In genomic region chr2:60639617-60640341, GRCm38 (mm10) we compare ENCODE assay signal across 16 mouse cellular contexts.
DNase-seq lines count a peak whose midpoint lies in the region; ATAC-seq and TF ChIP-seq lines count a peak whose summit lies in the region.
"Had no signal": no experiment of that assay in that cellular context is flagged by ENCODE, and none has a peak within 500 bp of the region (broad histone marks: within the 10 kb centered on the region; RNA-seq: fewer than 3 reads in every experiment).

No protein-coding gene starts in this region.

- ATAC-seq in heart, embryonic 12.5 days (ENCODE audit: insufficient number of reproducible peaks, low FRiP score) = no peak
- ATAC-seq in heart, embryonic 16.5 days (replicated peaks; ENCODE audit: extremely low read depth, insufficient read depth, low FRiP score) = no peak
- ATAC-seq: midbrain, embryonic 13.5 days had no signal

- no peak for TF ChIP-seq CTCF in layer of hippocampus, adult 2 months (conservative IDR thresholded peaks at IDR 0.05)

- DNase-seq in heart, postnatal 14 days = no peak
- peak; percentile 32 for DNase-seq in urinary bladder, postnatal 14 days (ENCODE audit: low spot score)
- DNase-seq in urinary bladder, adult 2 months (ENCODE audit: low spot score) = no peak
- no peak for DNase-seq in layer of hippocampus, adult 2 months (ENCODE audit: low spot score in 2 of 2)
- DNase-seq in retina, postnatal 1 day = no peak
- DNase-seq: cerebellum, postnatal 25 days; gastrocnemius, postnatal 14 days; kidney, adult 9 months; kidney, postnatal 36 days; thymus, adult 18-20 months had no signal

- no peaks in the 10 kb centered on the region for H3K36me3 ChIP-seq in heart, embryonic 12.5 days
- no peaks in the 10 kb centered on the region for H3K36me3 ChIP-seq in heart, embryonic 16.5 days (ENCODE audit: control insufficient read depth, insufficient read depth)
- H3K36me3 ChIP-seq: forebrain, embryonic 12.5 days; limb, embryonic 13.5 days; midbrain, embryonic 13.5 days had no signal

- no peak overlapping the region for H3K9ac ChIP-seq in heart, embryonic 12.5 days
- no peak overlapping the region for H3K9ac ChIP-seq in heart, embryonic 16.5 days (ENCODE audit: low read length)
- H3K9ac ChIP-seq: forebrain, embryonic 12.5 days; limb, embryonic 13.5 days; liver, embryonic 14.5 days; midbrain, embryonic 13.5 days had no signal

- no peaks in the 10 kb centered on the region for H3K9me3 ChIP-seq in heart, embryonic 12.5 days (replicated peaks)
- H3K9me3 ChIP-seq in heart, embryonic 16.5 days (replicated peaks; ENCODE audit: control insufficient read depth, low read length) = no peaks in the 10 kb centered on the region
- H3K9me3 ChIP-seq: forebrain, embryonic 12.5 days; limb, embryonic 13.5 days; midbrain, embryonic 13.5 days had no signal

- no peak overlapping the region for H3K27ac ChIP-seq in heart, embryonic 12.5 days (ENCODE audit: poor library complexity, severe bottlenecking)
- no peak overlapping the region for H3K27ac ChIP-seq in heart, embryonic 16.5 days (ENCODE audit: low read length)
- no peak overlapping the region for H3K27ac ChIP-seq in layer of hippocampus, adult 2 months
- H3K27ac ChIP-seq: forebrain, embryonic 12.5 days; limb, embryonic 13.5 days; liver, embryonic 14.5 days; midbrain, embryonic 13.5 days had no signal

- H3K4me2 ChIP-seq in heart, embryonic 12.5 days = peak overlapping the region; percentile 44
- H3K4me2 ChIP-seq in heart, embryonic 16.5 days (ENCODE audit: low read depth, low read length) = peak overlapping the region; percentile 5
- H3K4me2 ChIP-seq: forebrain, embryonic 12.5 days; limb, embryonic 13.5 days; midbrain, embryonic 13.5 days had no signal

- no peaks in the 10 kb centered on the region for H3K27me3 ChIP-seq in heart, embryonic 12.5 days (replicated peaks)
- no peaks in the 10 kb centered on the region for H3K27me3 ChIP-seq in heart, embryonic 16.5 days (ENCODE audit: control insufficient read depth, insufficient read depth, low read length)
- H3K27me3 ChIP-seq: limb, embryonic 13.5 days had no signal

- peaks cover 27% of the 10 kb centered on the region for H3K4me1 ChIP-seq in heart, embryonic 12.5 days (replicated peaks)
- peaks cover 24% of the 10 kb centered on the region for H3K4me1 ChIP-seq in heart, embryonic 16.5 days (ENCODE audit: control insufficient read depth, insufficient read depth, low read length)

- WGBS in heart, embryonic 12.5 days = 54% methylated on average over 10 of the region's 10 CpGs
- 52% methylated on average over 10 of the region's 10 CpGs for WGBS in heart, embryonic 16.5 days

- H3K4me3 ChIP-seq in heart, embryonic 12.5 days = no peak overlapping the region
- H3K4me3 ChIP-seq in heart, embryonic 16.5 days (ENCODE audit: low read length) = no peak overlapping the region
- no peak overlapping the region for H3K4me3 ChIP-seq in layer of hippocampus, adult 2 months
- H3K4me3 ChIP-seq: forebrain, embryonic 12.5 days; limb, embryonic 13.5 days; midbrain, embryonic 13.5 days had no signal

- intact Hi-C loops in heart, postnatal 14 days (cut with DNase I) = no loop called here
